Mouse (Mus musculus) CH12.LX (cell line): ENCODE results near the gene Slc22a29.

Source experiments
- CHD2 ChIP-seq: IDR thresholded peaks from 2 replicates; pipeline ENCODE4 v1.6.1; 2011; ENCODE audit warnings: low read length, improper control_type of control experiment
- CTCF ChIP-seq, 2 experiments: IDR thresholded peaks in 1 of 2; conservative IDR thresholded peaks in 1 of 2; 2 replicates each; pipeline ENCODE4 v1.5.1; 2011 to 2012; ENCODE audit warnings: low read depth in 2 of 2, low read length in 2 of 2, improper control_type of control experiment in 1 of 2, inconsistent platforms in 1 of 2, mild to moderate bottlenecking in 1 of 2, moderate library complexity in 1 of 2
- EP300 ChIP-seq: IDR thresholded peaks from 2 replicates; pipeline ENCODE4 v1.6.1; 2011; ENCODE audit warnings: low read length, improper control_type of control experiment
- JUN ChIP-seq: IDR thresholded peaks from 2 replicates; pipeline ENCODE4 v1.6.1; 2011; ENCODE audit warnings: low read depth, mild to moderate bottlenecking, low read length, improper control_type of control experiment, moderate library complexity; ENCODE audit not compliant: insufficient read depth
- MAFK ChIP-seq: IDR thresholded peaks from 2 replicates; pipeline ENCODE4 v1.6.1; 2011; ENCODE audit warnings: low read length, improper control_type of control experiment; ENCODE audit not compliant: insufficient replicate concordance
- MYC ChIP-seq: IDR thresholded peaks from 2 replicates; pipeline ENCODE4 v1.6.1; 2011; ENCODE audit warnings: low read depth, mild to moderate bottlenecking, improper control_type of control experiment, low read length
- ZKSCAN1 ChIP-seq: IDR thresholded peaks from 2 replicates; pipeline ENCODE4 v1.6.1; 2012; ENCODE audit warnings: low read depth, inconsistent platforms, low read length, improper control_type of control experiment, borderline replicate concordance
- ZNF384 ChIP-seq: IDR thresholded peaks from 2 replicates; pipeline ENCODE4 v1.6.1; 2012; ENCODE audit warnings: low read depth, low read length, improper control_type of control experiment, inconsistent platforms

GRCm38 (mm10) chr19:8265324-8265723 is 46.6 kb upstream of the Slc22a29 start:
- no peak for TF ChIP-seq CTCF (conservative IDR thresholded peaks at IDR 0.05 in 1 of 2, IDR thresholded peaks at IDR 0.05 in 1 of 2; ENCODE audit: low read depth in 2 of 2, low read length in 2 of 2)
- no peak for TF ChIP-seq EP300
- TF ChIP-seq ZNF384, result no peak
- no peak for TF ChIP-seq JUN
- no peak for TF ChIP-seq CHD2
- no peak for TF ChIP-seq ZKSCAN1
- TF ChIP-seq MYC, result no peak
- no peak for TF ChIP-seq MAFK
